Mouse (Mus musculus) G1E (cell line): ENCODE results near the gene Pfn4. TPM values are rescaled to one million over a fixed set of nuclear protein-coding genes. Genes with fewer than 3 reads are reported as not detected.
"Not testable (repeated sequence)": the region's sequence is repeated elsewhere in the genome, so short reads cannot be mapped to it uniquely, and the experiment has no call there.

Source experiments
- ATAC-seq: 2 replicates; pipeline ENCODE4 v1.8.0; 2016; ENCODE audit warnings: mild to moderate bottlenecking; ENCODE audit not compliant: insufficient number of reproducible peaks, poor library complexity, low FRiP score, severe bottlenecking; ENCODE audit errors: extremely low read depth
- DNase-seq: peaks from one replicate; pipeline ENCODE4 v3.0.0; 2012; ENCODE audit warnings: low spot score
- H3K27me3 ChIP-seq: 2 replicates; pipeline ENCODE4 v1.6.1; 2012; ENCODE audit warnings: mild to moderate bottlenecking, low read length, inconsistent platforms; ENCODE audit not compliant: insufficient read depth
- H3K36me3 ChIP-seq: replicated peaks from 2 replicates; pipeline ENCODE3; 2012; ENCODE audit warnings: mild to moderate bottlenecking, inconsistent platforms
- H3K4me1 ChIP-seq: 2 replicates; pipeline ENCODE4 v1.6.1; 2012; ENCODE audit warnings: low read depth, low read length, inconsistent platforms, mixed read lengths; ENCODE audit not compliant: insufficient read depth
- H3K4me3 ChIP-seq: 2 replicates; pipeline ENCODE4 v1.5.1; 2012; ENCODE audit warnings: low read depth, mild to moderate bottlenecking, inconsistent platforms, low read length, moderate library complexity, mixed read lengths
- H3K9me3 ChIP-seq: replicated peaks from 2 replicates; pipeline ENCODE4 v1.6.1; 2012; ENCODE audit warnings: inconsistent platforms
- CTCF ChIP-seq: IDR thresholded peaks from 2 replicates; pipeline ENCODE4 v1.5.1; 2012; ENCODE audit warnings: low read depth, low read length, inconsistent platforms, mixed read lengths
- GATA1 ChIP-seq: IDR thresholded peaks from 2 replicates; pipeline ENCODE4 v1.6.1; 2012; ENCODE audit warnings: borderline replicate concordance, low read length, inconsistent platforms, mixed read lengths
- GATA2 ChIP-seq: IDR thresholded peaks from 2 replicates; pipeline ENCODE4 v1.6.1; 2012; ENCODE audit warnings: low read depth, low read length, inconsistent platforms, borderline replicate concordance
- POLR2AphosphoS5 ChIP-seq: IDR thresholded peaks from 2 replicates; pipeline ENCODE4 v1.6.1; 2012; ENCODE audit warnings: low read depth, low read length, inconsistent platforms; ENCODE audit not compliant: insufficient replicate concordance
- TAL1 ChIP-seq: conservative IDR thresholded peaks from 2 replicates; pipeline ENCODE4 v1.6.1; 2012; ENCODE audit warnings: low read depth, low read length, inconsistent platforms, mixed read lengths
- polyA plus RNA-seq: library from polyadenylated mRNA; stranded (reverse); fragments of >175 nt; gene quantifications from 2 replicates; pipeline ENCODE4 v1.2.3, GENCODE M21; 2012
- total RNA-seq, 2 experiments: library from RNA; stranded (forward) in 1 of 2; stranded (reverse) in 1 of 2; fragments of 200-1000 nt in 1 of 2; fragments of >200 nt in 1 of 2; fragmentation: Nextera tagmentation in 1 of 2; gene quantifications; 2 replicates each; pipeline ENCODE4 v1.2.3; 2014 to 2017

Pfn4 gene
- total and polyA plus RNA-seq, 3 experiments, result 0.05 TPM; not detected in 2

- ATAC-seq, result no peak
- no peaks in the 10 kb centered on the region for H3K9me3 ChIP-seq
- H3K27me3 ChIP-seq, result peaks cover 19% of the 10 kb centered on the region
- H3K36me3 ChIP-seq, result peaks cover 2% of the 10 kb centered on the region
- H3K4me3 ChIP-seq, result no peak overlapping the region
- no peak for TF ChIP-seq POLR2AphosphoS5
- TF ChIP-seq GATA1, result no peak
- no peak for TF ChIP-seq TAL1
- no peak for TF ChIP-seq GATA2
- TF ChIP-seq CTCF, result no peak
- peaks cover 8% of the 10 kb centered on the region for H3K4me1 ChIP-seq
- DNase-seq, result no peak
These were observed 36.5 kb upstream of the Pfn4 start for GRCm38 (mm10) chr12:4732332-4732731.

- Histone ChIP-seq H3K9me3 (no peaks in the 10 kb centered on the region), H3K4me3 (no peak within 1 kb of the TSS), H3K36me3 (no peaks in the 10 kb centered on the region), H3K4me1 (peaks cover 6% of the 10 kb centered on the region), H3K27me3 (peaks cover 23% of the 10 kb centered on the region)
- no peak for TF ChIP-seq GATA2
- DNase-seq (no peak), ATAC-seq (no peak)
These were observed 30.7 kb upstream of the Pfn4 start, which contains the start of gene Fam228a for GRCm38 (mm10) chr12:4738031-4738576. Gene Fam228a (minus strand): TSS chr12:4738430.

- H3K27me3 ChIP-seq, result peaks cover 14% of the 10 kb centered on the region
- H3K36me3 ChIP-seq, result no peaks in the 10 kb centered on the region
- H3K9me3 ChIP-seq, result no peaks in the 10 kb centered on the region
- no peak for TF ChIP-seq CTCF
- no peak for TF ChIP-seq TAL1
- TF ChIP-seq GATA1, result no peak
- TF ChIP-seq POLR2AphosphoS5, result no peak
- TF ChIP-seq GATA2, result no peak
- H3K4me3 ChIP-seq, result no peak overlapping the region
- no peak for ATAC-seq
- no peak for DNase-seq
- H3K4me1 ChIP-seq, result no peaks in the 10 kb centered on the region
These were observed 28.0 kb upstream of the Pfn4 start for GRCm38 (mm10) chr12:4740823-4741222.

- Histone ChIP-seq H3K4me1 (no peaks in the 10 kb centered on the region), H3K4me3 (no peak overlapping the region), H3K9me3 (no peaks in the 10 kb centered on the region), H3K27me3 (peaks cover 14% of the 10 kb centered on the region), H3K36me3 (no peaks in the 10 kb centered on the region)
- TF ChIP-seq GATA2, result no peak
- TF ChIP-seq GATA1, result no peak
- no peak for TF ChIP-seq TAL1
- no peak for TF ChIP-seq POLR2AphosphoS5
- TF ChIP-seq CTCF, result no peak
- ATAC-seq (no peak), DNase-seq (no peak)
These were observed 26.6 kb upstream of the Pfn4 start for GRCm38 (mm10) chr12:4742183-4742582.

GRCm38 (mm10) chr12:4744486-4744885, 24.3 kb upstream of the Pfn4 start:
- Histone ChIP-seq H3K27me3 (peaks cover 6% of the 10 kb centered on the region; the same call in 1 of the 2 replicates), H3K4me1 (no peaks in the 10 kb centered on the region), H3K36me3 (no peaks in the 10 kb centered on the region), H3K9me3 (no peaks in the 10 kb centered on the region), H3K4me3 (no peak overlapping the region)
- no peak for TF ChIP-seq GATA1
- TF ChIP-seq GATA2, result no peak
- no peak for TF ChIP-seq CTCF
- no peak for TF ChIP-seq TAL1
- TF ChIP-seq POLR2AphosphoS5, result no peak
- DNase-seq (no peak), ATAC-seq (no peak)

GRCm38 (mm10) chr12:4754451-4754850, 14.4 kb upstream of the Pfn4 start:
- H3K4me3 ChIP-seq, ATAC-seq, DNase-seq, H3K9me3 ChIP-seq, H3K4me1 ChIP-seq, H3K27me3 ChIP-seq, H3K36me3 ChIP-seq: not testable (repeated sequence)

- no peaks in the 10 kb centered on the region for H3K36me3 ChIP-seq
- H3K27me3 ChIP-seq, result no peaks in the 10 kb centered on the region
- DNase-seq (no peak), ATAC-seq (no peak)
- H3K9me3 ChIP-seq, result no peaks in the 10 kb centered on the region
- no peak overlapping the region for H3K4me3 ChIP-seq
- TF ChIP-seq CTCF (no peak), POLR2AphosphoS5 (no peak), GATA1 (no peak), TAL1 (no peak), GATA2 (no peak)
- H3K4me1 ChIP-seq, result no peaks in the 10 kb centered on the region
These were observed 11.8 kb upstream of the Pfn4 start for GRCm38 (mm10) chr12:4757060-4757459.
